Mouse (Mus musculus) NIH3T3 (cell line): ENCODE results near the gene Naa10.

ENCODE experiments used
- DNase-seq: peaks from one replicate; pipeline ENCODE4 v3.0.0-alpha.2; 2012; ENCODE audit warnings: low read depth

Naa10 gene

GRCm38 (mm10) chrX:73921823-73922549, at the start of gene Naa10, which contains the start of gene Arhgap4:
Gene Naa10, minus strand, starts transcription at chrX:73921944.
Gene Arhgap4, minus strand, starts transcription at chrX:73921870.
- peak; percentile 89 for DNase-seq

DNA sequence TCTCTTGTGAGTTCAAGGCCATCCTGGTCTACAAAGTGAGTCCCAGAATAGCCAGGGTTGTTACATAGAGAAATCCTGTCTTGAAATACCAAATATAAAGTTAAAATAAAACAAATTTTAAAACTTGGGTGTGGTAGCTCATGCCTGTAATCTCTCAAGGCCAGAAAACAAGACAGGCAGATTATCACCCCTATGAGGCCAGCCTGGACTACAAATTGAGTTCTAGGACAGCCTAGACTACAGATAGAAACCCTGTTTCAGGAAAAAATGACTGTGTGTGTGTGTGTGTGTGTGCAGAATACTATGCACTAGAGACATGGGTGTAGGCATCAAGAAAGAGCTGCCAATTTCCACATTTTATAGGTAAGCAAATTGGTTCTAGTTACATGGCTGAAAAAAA, 49.0 kb upstream of the Naa10 start:
- DNase-seq = no peak

DNA sequence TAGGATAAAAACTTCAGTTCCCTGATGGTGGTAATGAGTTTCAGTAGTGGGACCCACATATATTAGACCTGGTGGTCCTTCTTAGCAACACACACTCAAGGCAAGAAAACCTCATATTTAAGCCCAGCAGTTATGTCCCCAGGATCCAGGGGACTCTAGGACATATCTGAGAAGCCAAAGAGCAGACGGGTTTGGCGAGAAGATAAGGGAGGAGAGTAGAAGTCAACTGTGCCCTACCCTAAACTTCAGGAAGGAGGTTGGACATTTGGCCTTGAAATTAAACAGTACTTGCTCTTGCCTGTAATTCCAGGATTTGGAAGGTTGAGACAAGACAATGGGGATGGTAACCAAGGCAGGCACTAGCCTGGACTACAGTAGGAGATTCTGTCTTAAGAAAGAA, 48.0 kb upstream of the Naa10 start:
- DNase-seq = no peak

DNA sequence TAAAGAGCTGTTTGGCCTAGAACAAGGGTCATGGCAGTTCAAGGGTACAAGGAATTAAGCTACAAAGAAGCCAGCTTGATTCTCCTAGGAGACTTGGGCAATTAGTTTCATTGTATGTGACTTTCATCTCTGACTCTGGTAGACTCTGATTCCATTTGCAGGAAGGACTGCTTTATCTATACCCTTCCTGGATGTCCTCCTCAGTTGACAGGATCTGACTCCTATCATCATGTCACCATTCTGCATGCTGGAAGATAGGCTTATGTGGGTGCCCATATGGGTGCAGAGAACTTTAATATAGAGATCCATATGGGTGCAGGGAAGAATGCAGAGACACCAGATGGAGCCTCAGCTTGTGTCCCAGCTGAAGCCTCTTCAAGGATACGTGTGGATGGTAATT, 47.4 kb upstream of the Naa10 start:
- no peak for DNase-seq

DNA sequence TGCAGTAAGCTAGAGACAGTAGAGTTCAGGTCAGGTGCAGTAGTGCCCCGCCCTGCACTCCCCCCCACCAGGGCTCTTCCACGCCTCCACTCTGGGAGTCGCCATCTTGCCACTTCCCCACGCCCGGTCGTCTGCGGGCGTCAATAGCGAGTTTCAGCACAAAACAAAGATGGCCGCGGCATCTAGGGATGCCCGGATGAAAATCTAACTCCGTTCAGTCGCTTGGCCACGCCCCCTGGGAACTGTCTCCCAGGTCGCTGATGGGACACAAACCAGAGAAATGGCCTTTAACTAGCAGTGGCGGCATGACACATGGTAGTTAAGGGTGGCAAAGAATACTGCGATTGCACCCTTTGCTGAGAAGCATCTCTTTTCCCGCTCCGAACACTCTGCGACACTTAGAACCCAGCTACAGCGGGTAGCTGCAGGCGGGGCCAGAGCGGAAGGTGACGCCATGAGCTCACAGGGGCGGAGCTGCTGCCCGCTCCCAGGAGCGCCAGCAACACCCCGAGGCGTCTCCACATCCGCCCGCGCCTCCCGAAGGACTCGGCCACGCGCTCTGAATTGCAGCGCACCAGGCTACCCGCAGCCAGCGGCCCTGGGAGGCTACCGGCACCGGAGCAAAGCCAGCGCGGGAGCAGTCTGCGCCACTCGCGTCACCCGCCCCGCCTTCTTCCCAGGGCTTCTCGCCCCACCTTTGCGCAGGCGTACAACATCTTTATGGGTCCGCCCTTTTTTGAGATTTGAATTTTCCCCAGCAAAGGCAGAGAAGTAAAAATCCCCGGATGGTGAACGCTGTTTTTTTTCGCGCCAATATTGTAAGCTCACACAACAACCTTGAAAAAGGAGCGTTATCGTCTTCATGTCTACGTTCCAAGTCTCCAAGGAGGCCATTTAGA, 45.7 kb upstream of the Naa10 start:
- peak; percentile 92 for DNase-seq

GRCm38 (mm10) chrX:73966248-73967176, 44.8 kb upstream of the Naa10 start, which contains the start of gene Hcfc1:
Gene Hcfc1, minus strand, starts transcription at chrX:73966357.
- DNase-seq = peak; percentile 91

DNA sequence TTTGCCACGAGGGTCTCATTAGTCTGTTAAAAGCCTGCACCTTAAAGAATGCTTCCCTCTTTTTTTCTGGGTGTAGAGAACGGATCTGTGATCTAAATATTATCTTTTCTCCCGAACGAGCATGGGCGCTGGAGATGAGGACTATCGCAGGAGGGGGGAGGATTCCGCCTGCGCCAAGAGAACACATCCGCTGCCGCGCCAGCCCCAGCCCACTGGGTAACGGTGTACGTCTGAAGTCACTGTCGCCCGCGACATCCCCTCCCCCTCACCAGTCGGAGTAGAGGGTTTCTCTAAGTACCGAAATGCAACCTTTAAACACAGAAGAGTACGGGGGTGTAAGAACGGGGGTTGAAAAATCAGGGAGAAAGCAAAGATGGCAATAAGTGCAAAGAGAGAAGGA, 43.6 kb upstream of the Naa10 start:
- DNase-seq = no peak

DNA sequence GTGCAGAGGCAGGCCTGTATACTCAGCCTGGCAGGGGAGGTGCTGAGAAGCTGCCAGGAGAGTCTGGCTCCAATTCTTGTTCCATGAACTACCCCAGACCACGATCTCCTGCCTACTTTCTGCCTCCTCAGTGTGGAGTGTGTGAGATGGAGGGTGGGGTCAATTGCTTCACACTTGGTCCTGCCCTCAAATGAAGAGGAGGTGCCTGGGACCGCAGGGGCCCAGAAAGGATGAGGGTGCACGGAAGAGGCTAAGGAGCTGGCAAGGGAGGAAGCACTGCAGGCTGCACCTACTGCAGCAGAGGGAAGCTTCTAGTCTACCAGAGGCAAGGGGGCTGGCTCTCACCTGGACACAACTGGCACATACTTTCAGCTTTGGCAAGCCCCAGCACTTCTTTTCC, 42.6 kb upstream of the Naa10 start:
- peak; percentile 65 for DNase-seq

GRCm38 (mm10) chrX:73954988-73955387, 33.2 kb upstream of the Naa10 start:
- no peak for DNase-seq

- DNase-seq = no peak
These were observed 30.9 kb upstream of the Naa10 start for GRCm38 (mm10) chrX:73952603-73953002.

GRCm38 (mm10) chrX:73949341-73949740, 27.6 kb upstream of the Naa10 start:
- no peak for DNase-seq

DNA sequence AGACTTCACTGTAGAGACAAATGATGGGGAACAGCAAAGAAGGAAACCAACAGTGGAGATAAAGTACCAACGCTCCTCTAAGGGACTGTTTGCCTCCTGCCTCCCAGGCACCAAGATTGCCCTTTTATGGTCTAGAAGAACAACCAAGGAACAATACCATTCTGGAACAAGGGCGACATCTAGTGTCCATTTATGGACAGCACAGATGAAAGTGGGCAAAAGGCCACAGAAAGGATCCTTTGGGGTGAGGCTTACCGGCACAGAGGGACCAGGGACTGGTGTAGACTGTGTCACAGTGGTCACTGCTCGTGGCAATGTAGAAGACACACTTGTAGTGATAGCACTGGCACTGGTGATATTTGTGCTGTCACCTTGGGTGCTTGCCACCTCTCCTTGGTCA, 26.9 kb upstream of the Naa10 start:
- DNase-seq = peak; percentile 81

GRCm38 (mm10) chrX:73946896-73947295, 25.2 kb upstream of the Naa10 start:
- DNase-seq = no peak

- DNase-seq = no peak
These were observed 20.6 kb upstream of the Naa10 start for GRCm38 (mm10) chrX:73942294-73942693.

DNA sequence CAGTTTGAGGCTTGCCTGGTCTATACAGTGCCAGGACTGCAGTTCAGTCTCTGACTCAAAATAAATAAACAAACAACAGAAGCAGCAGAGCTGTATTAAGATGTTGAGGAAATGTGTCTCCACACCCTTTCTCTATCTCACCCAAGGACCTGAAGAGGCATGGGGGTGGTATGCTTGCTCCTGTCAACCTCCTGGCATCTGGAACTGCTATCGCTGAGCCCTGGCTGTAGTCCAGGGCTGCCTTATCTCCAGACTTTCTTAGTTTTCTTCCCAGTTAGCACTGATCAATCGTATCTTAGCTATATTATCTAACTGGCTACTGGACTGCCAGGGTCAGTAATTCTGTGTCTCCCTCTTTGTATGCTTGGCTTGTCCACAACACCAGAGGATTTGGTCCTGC, 20.1 kb upstream of the Naa10 start:
- DNase-seq = no peak

DNA sequence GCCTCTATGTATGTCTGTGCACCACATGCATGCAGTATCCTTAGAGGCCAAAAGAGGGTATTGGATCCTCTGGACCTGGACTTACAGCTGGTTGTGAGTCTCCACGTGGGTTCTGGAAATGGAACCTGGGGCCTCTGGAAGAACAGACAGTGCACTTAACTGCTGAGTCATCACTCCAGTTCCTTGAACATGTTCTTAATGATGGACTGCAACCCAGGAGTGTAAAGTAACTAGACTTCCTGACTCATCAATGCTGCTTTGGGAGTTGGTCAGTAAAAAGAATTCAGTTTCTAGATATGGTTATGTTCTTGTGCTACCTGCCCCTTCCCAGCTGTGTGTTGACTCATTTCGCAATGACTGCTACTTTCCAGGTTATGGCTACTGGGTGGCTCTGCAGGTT, 10.1 kb upstream of the Naa10 start:
- DNase-seq = peak; percentile 41

DNA sequence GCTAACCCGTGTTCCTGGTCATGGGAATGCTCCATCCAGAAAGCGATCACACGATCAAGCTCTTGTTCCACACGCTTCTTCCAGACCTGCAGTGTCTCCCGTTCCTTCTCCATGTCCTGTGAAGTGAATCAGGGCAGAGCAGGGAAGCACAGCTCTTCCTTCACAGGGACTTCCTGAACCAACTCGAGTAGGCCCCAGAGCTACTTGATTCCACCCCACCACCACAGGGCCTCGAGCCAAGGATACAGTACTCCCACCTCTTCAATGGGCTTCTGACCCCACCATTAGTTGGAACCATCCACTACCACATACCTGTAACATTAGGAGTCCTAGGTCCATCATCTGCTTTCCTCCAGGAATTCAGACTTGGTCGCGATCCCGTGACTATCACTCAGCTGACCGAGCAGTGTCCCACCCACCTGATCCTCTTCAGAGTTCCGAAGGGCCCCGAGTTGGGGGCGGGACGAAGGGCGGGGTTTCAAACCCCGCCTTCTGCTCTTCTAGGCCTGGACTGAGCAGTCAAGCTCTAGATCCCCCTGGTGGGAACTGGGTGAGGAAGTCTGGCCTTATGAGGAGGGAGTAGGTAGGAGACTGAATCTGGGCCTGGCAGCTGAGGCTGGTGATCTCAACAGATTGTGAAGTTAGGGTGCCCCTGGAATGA, 8.8 kb upstream of the Naa10 start, which contains the start of gene Renbp:
TSS of gene Renbp (minus strand) at position 449 of the 661 bp plus-strand sequence.
- peak; percentile 76 for DNase-seq

DNA sequence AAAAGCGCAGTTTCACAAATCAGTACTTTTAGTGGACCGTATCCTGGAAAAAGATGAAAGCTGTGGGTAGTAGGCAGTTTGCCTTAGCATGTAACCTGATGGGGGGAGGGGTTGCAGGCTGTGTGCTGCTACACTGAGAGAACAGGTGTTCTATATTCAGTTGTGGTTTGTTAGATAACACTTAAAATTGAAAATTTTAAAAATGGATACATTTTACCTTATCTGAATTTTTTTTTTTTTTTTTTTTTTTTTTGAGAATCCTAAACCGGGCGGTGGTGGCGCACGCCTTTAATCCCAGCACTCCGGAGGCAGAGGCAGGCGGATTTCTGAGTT, 772 bp upstream of the Naa10 start:
- DNase-seq = no peak

DNA sequence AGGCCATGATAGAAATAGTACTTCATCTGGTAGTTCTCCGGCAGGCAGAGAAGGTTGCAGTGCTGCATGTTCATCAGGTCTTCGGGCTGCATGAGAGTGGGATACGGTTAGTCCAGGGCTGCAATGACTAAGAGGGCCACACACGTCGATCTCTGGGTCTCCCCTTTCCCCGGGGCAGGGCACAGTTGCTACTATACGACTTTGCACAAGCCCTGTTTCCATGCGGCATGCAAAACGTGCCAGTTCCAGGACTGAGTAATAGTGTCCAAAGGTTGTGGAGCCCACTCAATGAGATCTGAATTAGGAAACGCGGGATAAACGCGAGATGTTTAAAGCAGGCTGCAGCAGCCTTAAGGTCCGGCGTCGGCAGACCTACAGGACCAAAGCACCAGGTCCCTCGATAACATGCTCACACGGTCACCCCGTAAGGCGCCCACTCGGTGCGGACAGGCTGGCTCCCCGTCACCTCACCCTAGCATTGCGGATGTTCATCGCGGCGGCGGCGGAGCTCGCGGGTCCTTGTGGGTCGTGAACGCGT, 390 bp downstream of the Naa10 start:
- no peak for DNase-seq

- DNase-seq = no peak
These were observed 3.1 kb downstream of the Naa10 start for GRCm38 (mm10) chrX:73918631-73919030.

DNA sequence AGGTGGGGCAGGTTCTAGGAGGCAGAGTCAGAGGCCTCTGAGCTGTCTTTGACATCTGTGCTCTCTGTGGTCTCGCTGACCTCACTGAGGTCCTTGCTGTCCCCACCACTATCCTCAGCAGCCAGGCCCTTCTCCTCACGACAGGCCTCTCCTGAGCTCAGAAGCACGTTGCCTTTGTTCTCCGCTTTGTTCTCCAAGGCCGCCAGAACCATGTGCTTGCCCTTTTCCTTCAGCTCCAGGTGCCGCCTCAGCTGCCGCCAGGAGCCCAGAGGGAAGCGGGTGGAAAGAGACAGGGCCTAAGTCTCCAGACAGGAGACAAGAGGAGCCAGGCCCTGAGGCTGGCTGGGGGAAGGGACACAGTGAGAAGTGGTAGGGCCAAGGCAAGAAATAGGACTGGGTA, 4.8 kb downstream of the Naa10 start:
- no peak for DNase-seq
